Comparison of ENCODE assay signal across 19 mouse cellular contexts in genomic region chr6:117151484-117152149, GRCm38 (mm10). TPM values are rescaled to one million over a fixed set of nuclear protein-coding genes. Genes with fewer than 3 reads are reported as not detected.
DNase-seq lines count a peak whose midpoint lies in the region; ATAC-seq and TF ChIP-seq lines count a peak whose summit lies in the region.
"Had no signal": no experiment of that assay in that cellular context is flagged by ENCODE, and none has a peak within 500 bp of the region (broad histone marks: within the 10 kb centered on the region; RNA-seq: fewer than 3 reads in every experiment).

No protein-coding gene starts in this region.

- no peak overlapping the region for H3K27ac ChIP-seq in hindbrain, embryonic 12.5 days
- H3K27ac ChIP-seq in hindbrain, postnatal 0 days = no peak overlapping the region
- H3K27ac ChIP-seq in embryonic facial prominence, embryonic 12.5 days = peak overlapping the region; percentile 78
- H3K27ac ChIP-seq in limb, embryonic 12.5 days = peak overlapping the region; percentile 78
- no peak overlapping the region for H3K27ac ChIP-seq in neural tube, embryonic 15.5 days (replicated peaks)
- H3K27ac ChIP-seq: forebrain, embryonic 10.5 days; heart, embryonic 10.5 days; intestine, embryonic 15.5 days; midbrain, embryonic 12.5 days; stomach, postnatal 0 days had no signal

- no peaks in the 10 kb centered on the region for H3K36me3 ChIP-seq in hindbrain, embryonic 12.5 days
- no peaks in the 10 kb centered on the region for H3K36me3 ChIP-seq in hindbrain, postnatal 0 days (ENCODE audit: insufficient read depth, low read length)
- H3K36me3 ChIP-seq in embryonic facial prominence, embryonic 12.5 days = no peaks in the 10 kb centered on the region
- no peaks in the 10 kb centered on the region for H3K36me3 ChIP-seq in limb, embryonic 12.5 days
- H3K36me3 ChIP-seq in neural tube, embryonic 15.5 days = no peaks in the 10 kb centered on the region
- H3K36me3 ChIP-seq: forebrain, embryonic 10.5 days; heart, embryonic 10.5 days; intestine, embryonic 15.5 days; midbrain, embryonic 12.5 days had no signal

- no peak overlapping the region for H3K4me3 ChIP-seq in hindbrain, embryonic 12.5 days
- no peak overlapping the region for H3K4me3 ChIP-seq in hindbrain, postnatal 0 days (ENCODE audit: low read length)
- H3K4me3 ChIP-seq in embryonic facial prominence, embryonic 12.5 days = no peak overlapping the region
- H3K4me3 ChIP-seq in limb, embryonic 12.5 days (replicated peaks) = no peak overlapping the region
- no peak overlapping the region for H3K4me3 ChIP-seq in neural tube, embryonic 15.5 days (replicated peaks)
- H3K4me3 ChIP-seq: forebrain, embryonic 10.5 days; heart, embryonic 10.5 days; intestine, embryonic 15.5 days; midbrain, embryonic 12.5 days had no signal

- H3K27me3 ChIP-seq in hindbrain, embryonic 12.5 days = no peaks in the 10 kb centered on the region; the same call in 1 of the 2 replicates
- H3K27me3 ChIP-seq in hindbrain, postnatal 0 days (ENCODE audit: insufficient read depth, low read length) = no peaks in the 10 kb centered on the region
- no peaks in the 10 kb centered on the region for H3K27me3 ChIP-seq in embryonic facial prominence, embryonic 12.5 days
- peaks cover 19% of the 10 kb centered on the region for H3K27me3 ChIP-seq in limb, embryonic 12.5 days
- H3K27me3 ChIP-seq in neural tube, embryonic 15.5 days (replicated peaks) = no peaks in the 10 kb centered on the region; the same call in 1 of the 2 replicates
- H3K27me3 ChIP-seq: intestine, embryonic 15.5 days; midbrain, embryonic 12.5 days had no signal

- ATAC-seq in hindbrain, embryonic 12.5 days (ENCODE audit: low FRiP score) = no peak
- no peak for ATAC-seq in hindbrain, postnatal 0 days
- peak; percentile 85 for ATAC-seq in embryonic facial prominence, embryonic 12.5 days (ENCODE audit: insufficient number of reproducible peaks, insufficient read depth, low FRiP score, low TSS enrichment)
- ATAC-seq in limb, embryonic 12.5 days (ENCODE audit: insufficient number of reproducible peaks, insufficient read depth, low FRiP score, low TSS enrichment, low read depth) = peak; percentile 85
- no peak for ATAC-seq in neural tube, embryonic 15.5 days (ENCODE audit: low FRiP score)
- ATAC-seq: intestine, embryonic 15.5 days had no signal

- peaks cover 7% of the 10 kb centered on the region for H3K4me1 ChIP-seq in hindbrain, embryonic 12.5 days
- no peaks in the 10 kb centered on the region for H3K4me1 ChIP-seq in hindbrain, postnatal 0 days (ENCODE audit: insufficient read depth, low read length)
- H3K4me1 ChIP-seq in embryonic facial prominence, embryonic 12.5 days = peaks cover 35% of the 10 kb centered on the region
- peaks cover 49% of the 10 kb centered on the region for H3K4me1 ChIP-seq in limb, embryonic 12.5 days (replicated peaks)
- H3K4me1 ChIP-seq in neural tube, embryonic 15.5 days = 0 out of 2 replicates have a peak, but pooled peaks cover 9% of the 10 kb centered on the region
- H3K4me1 ChIP-seq: intestine, embryonic 15.5 days; midbrain, embryonic 12.5 days had no signal

- H3K9me3 ChIP-seq in hindbrain, embryonic 12.5 days (replicated peaks) = no peaks in the 10 kb centered on the region
- no peaks in the 10 kb centered on the region for H3K9me3 ChIP-seq in hindbrain, postnatal 0 days (ENCODE audit: low read length)
- no peaks in the 10 kb centered on the region for H3K9me3 ChIP-seq in embryonic facial prominence, embryonic 12.5 days
- no peaks in the 10 kb centered on the region for H3K9me3 ChIP-seq in limb, embryonic 12.5 days
- no peaks in the 10 kb centered on the region for H3K9me3 ChIP-seq in neural tube, embryonic 15.5 days (replicated peaks)
- H3K9me3 ChIP-seq: forebrain, embryonic 10.5 days; heart, embryonic 10.5 days; intestine, embryonic 15.5 days; midbrain, embryonic 12.5 days had no signal

- 0 out of 2 replicates have a peak overlapping the region, but pooled peaks have one; percentile 6 for H3K4me2 ChIP-seq in hindbrain, embryonic 12.5 days (replicated peaks)
- H3K4me2 ChIP-seq in hindbrain, postnatal 0 days (ENCODE audit: low read depth, low read length) = no peak overlapping the region
- peak overlapping the region; percentile 30 for H3K4me2 ChIP-seq in embryonic facial prominence, embryonic 12.5 days (replicated peaks)
- peak overlapping the region; percentile 20; the same call in 1 of the 2 replicates for H3K4me2 ChIP-seq in limb, embryonic 12.5 days
- peak overlapping the region; percentile 21; the same call in 1 of the 2 replicates for H3K4me2 ChIP-seq in neural tube, embryonic 15.5 days
- H3K4me2 ChIP-seq: intestine, embryonic 15.5 days; midbrain, embryonic 12.5 days had no signal

- DNase-seq in hindbrain, postnatal 0 days (ENCODE audit: low spot score) = no peak
- no peak for DNase-seq in lung, adult 18-20 months
- DNase-seq in gastrocnemius, adult 18-20 months (ENCODE audit: low spot score) = no peak
- DNase-seq in frontal cortex, adult 2 months (ENCODE audit: extremely low spot score in 1 of 2, low spot score in 1 of 2) = no peak
- DNase-seq: B cell, adult 2 months; cerebellum, adult 9-11 months; gastrocnemius, postnatal 36 days; heart, postnatal 14 days; layer of hippocampus, postnatal 36 days; lung, postnatal 14 days had no signal

- 12% methylated on average over 18 of the region's 18 CpGs for WGBS in hindbrain, embryonic 12.5 days
- 19% methylated on average over 18 of the region's 18 CpGs for WGBS in hindbrain, postnatal 0 days
- WGBS in embryonic facial prominence, embryonic 12.5 days = 6% methylated on average over 18 of the region's 18 CpGs
- WGBS in limb, embryonic 12.5 days = 6% methylated on average over 18 of the region's 18 CpGs
- WGBS in neural tube, embryonic 15.5 days = 9% methylated on average over 18 of the region's 18 CpGs

- no peak overlapping the region for H3K9ac ChIP-seq in hindbrain, embryonic 12.5 days
- no peak overlapping the region for H3K9ac ChIP-seq in hindbrain, postnatal 0 days (replicated peaks; ENCODE audit: low read length)
- no peak overlapping the region for H3K9ac ChIP-seq in embryonic facial prominence, embryonic 12.5 days
- H3K9ac ChIP-seq in limb, embryonic 12.5 days (replicated peaks) = no peak overlapping the region
- H3K9ac ChIP-seq in neural tube, embryonic 15.5 days (replicated peaks) = no peak overlapping the region
- H3K9ac ChIP-seq: intestine, embryonic 15.5 days; midbrain, embryonic 12.5 days had no signal

- no peak for TF ChIP-seq CTCF in hindbrain, postnatal 0 days (IDR thresholded peaks at IDR 0.05; ENCODE audit: low read depth)

RNA-seq across cellular contexts. Expression of gene Cxcl12, which starts 16.7 kb away (rescaled TPM):
- 79.3 and 91.9 TPM in 2 replicates for polyA plus RNA-seq in hindbrain, embryonic 12.5 days (2016; fragmentation: Nextera tagmentation; extraction: Ambion mirVana)
- total RNA-seq in hindbrain, postnatal 0 days (2014; rRNA removed) = 39.2 and 40.3 TPM in 2 replicates
- 90.9 and 92.2 TPM in 2 replicates for polyA plus RNA-seq in hindbrain, postnatal 0 days (2015; fragmentation: Nextera tagmentation; extraction: Ambion mirVana)
- polyA plus RNA-seq in embryonic facial prominence, embryonic 12.5 days (2016; fragmentation: Nextera tagmentation; extraction: Ambion mirVana) = 207 and 250 TPM in 2 replicates
- 66.4 and 67.7 TPM in 2 replicates for polyA plus RNA-seq in limb, embryonic 12.5 days (2016; fragmentation: Nextera tagmentation; extraction: Ambion mirVana)
- polyA plus RNA-seq in neural tube, embryonic 15.5 days (2015; fragmentation: Nextera tagmentation; extraction: Ambion mirVana) = 38.5 and 90.4 TPM in 2 replicates
- 10 to 100 TPM; 39.6 to 54.6 TPM for total RNA-seq in gastrocnemius, adult 18-20 months (2021)
- 59.3 and 66.9 TPM in 2 replicates for polyA plus RNA-seq in frontal cortex, adult 2 months (2012; rRNA removed)

Comparison
In these comparisons a context has a peak if more than half of its experiments do, and no peak if none do; other contexts are left out.
1. ATAC-seq: peak in embryonic facial prominence, embryonic 12.5 days (single experiment) and limb, embryonic 12.5 days (single experiment); none in hindbrain, embryonic 12.5 days (single experiment), hindbrain, postnatal 0 days (single experiment) and neural tube, embryonic 15.5 days (single experiment).
2. H3K27ac ChIP-seq: peak in embryonic facial prominence, embryonic 12.5 days (single experiment) and limb, embryonic 12.5 days (single experiment); none in hindbrain, embryonic 12.5 days (single experiment), hindbrain, postnatal 0 days (single experiment) and neural tube, embryonic 15.5 days (single experiment).